Mouse (Mus musculus) c-Kit-negative CD71-positive TER-119-positive erythroid progenitor cells, embryonic 14.5 days (primary cell): ENCODE measurements around the gene Thoc7.
"Not testable (repeated sequence)": the region's sequence is repeated elsewhere in the genome, so short reads cannot be mapped to it uniquely, and the experiment has no call there.

Experiments used
- DNase-seq: peaks from one replicate; pipeline ENCODE4 v3.0.0-alpha.2; 2013; ENCODE audit warnings: low read depth, low spot score

Thoc7 gene

GRCm38 (mm10) chr14:13961401-13962112, at the start of gene Thoc7, which contains the start of gene Atxn7:
TSS of gene Thoc7 (minus strand) at chr14:13961852.
TSS of gene Atxn7 (plus strand) at chr14:13961440.
- no peak for DNase-seq

GRCm38 (mm10) chr14:14009712-14010111, 48.1 kb upstream of the Thoc7 start:
- no peak for DNase-seq

GRCm38 (mm10) chr14:14002771-14003170, 41.1 kb upstream of the Thoc7 start:
- DNase-seq, result no peak

GRCm38 (mm10) chr14:13995206-13996097, 33.8 kb upstream of the Thoc7 start:
- no peak for DNase-seq

- DNase-seq, result no peak
Measured at GRCm38 (mm10) chr14:13990741-13991140, 29.1 kb upstream of the Thoc7 start.

GRCm38 (mm10) chr14:13988397-13988796, 26.7 kb upstream of the Thoc7 start:
- DNase-seq, result no peak

- no peak for DNase-seq
Measured at GRCm38 (mm10) chr14:13982174-13982573, 20.5 kb upstream of the Thoc7 start.

GRCm38 (mm10) chr14:13981286-13981685, 19.6 kb upstream of the Thoc7 start:
- DNase-seq, result no peak

GRCm38 (mm10) chr14:13977498-13977897, 15.8 kb upstream of the Thoc7 start:
- DNase-seq, result no peak

- DNase-seq, result no peak
Measured at GRCm38 (mm10) chr14:13971644-13972234, 10.1 kb upstream of the Thoc7 start.

- no peak for DNase-seq
Measured at GRCm38 (mm10) chr14:13970513-13970912, 8.9 kb upstream of the Thoc7 start.

GRCm38 (mm10) chr14:13968476-13968875, 6.8 kb upstream of the Thoc7 start:
- DNase-seq, result no peak

GRCm38 (mm10) chr14:13967607-13968006, 6.0 kb upstream of the Thoc7 start:
- DNase-seq, result no peak

- no peak for DNase-seq
Measured at GRCm38 (mm10) chr14:13963527-13963926, 1.9 kb upstream of the Thoc7 start.

- DNase-seq, result no peak
Measured at GRCm38 (mm10) chr14:13962476-13962875, 824 bp upstream of the Thoc7 start.

GRCm38 (mm10) chr14:13960482-13961325, 948 bp downstream of the Thoc7 start:
- no peak for DNase-seq

GRCm38 (mm10) chr14:13960079-13960478, 1.6 kb downstream of the Thoc7 start:
- DNase-seq, result no peak

GRCm38 (mm10) chr14:13952151-13952550, 9.5 kb downstream of the Thoc7 start:
- not testable (repeated sequence) for DNase-seq

- no peak for DNase-seq
Measured at GRCm38 (mm10) chr14:13950401-13950800, 11.3 kb downstream of the Thoc7 start.

- no peak for DNase-seq
Measured at GRCm38 (mm10) chr14:13948345-13948744, 13.3 kb downstream of the Thoc7 start.

- no peak for DNase-seq
Measured at GRCm38 (mm10) chr14:13944686-13945085, 17.0 kb downstream of the Thoc7 start.

- DNase-seq, result no peak
Measured at GRCm38 (mm10) chr14:13934052-13934371, 27.6 kb downstream of the Thoc7 start.
